Mouse (Mus musculus): ENCODE data around the gene Med24.

GRCm38 (mm10) chr11:98682811-98683210 is 46.4 kb downstream of the Med24 start:
- TF ChIP-seq GATA1 (IDR thresholded peaks at IDR 0.05; ENCODE audit: low read length) (no peak), TAL1 (IDR thresholded peaks at IDR 0.05; ENCODE audit: low read length) (no peak)

Measured in erythroblast, embryonic 14.5 days (primary cell).